Mouse (Mus musculus) adrenal gland, adult 18-20 months (tissue): ENCODE results near the gene Gm5678. TPM values are rescaled to one million over a fixed set of nuclear protein-coding genes. Genes with fewer than 3 reads are reported as not detected.
"Not testable (repeated sequence)": the region's sequence is repeated elsewhere in the genome, so short reads cannot be mapped to it uniquely, and the experiment has no call there.

Experiments
- DNase-seq, 2 experiments: peaks; one replicate each; pipeline ENCODE4 v3.0.0; 2021 to 2022; ENCODE audit warnings: low spot score in 2 of 2
- total RNA-seq, 2 experiments: library from RNA; stranded (reverse); gene quantifications; 1 replicate in 1 of 2; 2 replicates in 1 of 2; pipeline ENCODE4 v1.2.3; 2021

Gene Gm5678
- total RNA-seq, 2 experiments from 2014 or later, result 4.1 to 4.4 TPM

DNA sequence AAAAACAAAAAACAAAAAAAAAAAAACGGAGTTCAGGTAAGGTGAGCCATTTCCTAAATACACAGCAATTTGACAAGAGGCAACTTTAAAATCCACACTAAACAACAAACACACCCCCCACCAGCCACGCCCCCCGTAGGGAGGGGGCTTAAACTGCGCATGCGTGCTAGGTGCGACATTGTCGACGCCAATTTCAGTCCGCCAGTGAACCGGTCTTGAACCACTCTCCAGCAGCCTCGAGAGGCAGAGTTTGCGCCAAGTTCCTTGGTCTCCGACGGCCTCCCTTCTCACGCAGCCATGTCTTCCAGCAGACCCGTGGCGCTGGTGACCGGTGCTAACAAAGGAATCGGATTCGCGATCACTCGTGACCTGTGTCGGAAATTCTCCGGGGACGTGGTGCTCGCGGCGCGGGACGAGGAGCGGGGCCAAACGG lies 20.2 kb upstream of the Gm5678 start:
- DNase-seq, result peak; percentile 89 to 92

DNA sequence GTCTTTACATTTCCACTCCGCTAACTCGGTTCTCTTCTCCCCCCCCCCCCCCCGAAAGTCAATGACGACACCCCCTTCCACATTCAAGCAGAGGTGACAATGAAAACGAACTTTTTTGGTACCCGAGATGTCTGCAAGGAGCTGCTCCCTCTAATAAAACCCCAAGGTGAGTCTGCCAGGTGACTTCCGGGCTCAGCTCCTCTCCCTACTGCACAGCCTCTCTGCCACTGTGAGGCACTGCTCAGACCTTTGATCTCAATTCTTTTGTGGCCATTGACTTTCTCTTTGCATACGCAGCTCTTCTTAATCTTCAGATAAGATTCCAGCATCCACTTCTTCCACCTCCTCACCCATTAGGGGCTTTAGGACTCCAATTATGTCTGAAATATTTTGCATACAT lies 19.2 kb upstream of the Gm5678 start:
- DNase-seq, result no peak

DNA sequence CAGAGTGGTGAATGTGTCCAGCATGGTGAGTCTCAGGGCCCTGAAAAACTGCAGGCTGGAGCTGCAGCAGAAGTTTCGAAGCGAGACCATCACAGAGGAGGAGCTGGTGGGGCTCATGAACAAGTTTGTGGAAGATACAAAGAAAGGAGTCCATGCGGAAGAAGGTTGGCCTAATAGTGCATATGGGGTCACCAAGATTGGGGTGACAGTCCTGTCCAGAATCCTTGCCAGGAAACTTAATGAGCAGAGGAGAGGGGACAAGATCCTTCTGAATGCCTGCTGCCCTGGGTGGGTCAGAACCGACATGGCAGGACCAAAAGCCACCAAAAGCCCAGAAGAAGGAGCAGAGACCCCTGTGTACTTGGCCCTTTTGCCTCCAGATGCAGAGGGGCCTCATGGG lies 18.1 kb upstream of the Gm5678 start:
- DNase-seq, result no peak

DNA sequence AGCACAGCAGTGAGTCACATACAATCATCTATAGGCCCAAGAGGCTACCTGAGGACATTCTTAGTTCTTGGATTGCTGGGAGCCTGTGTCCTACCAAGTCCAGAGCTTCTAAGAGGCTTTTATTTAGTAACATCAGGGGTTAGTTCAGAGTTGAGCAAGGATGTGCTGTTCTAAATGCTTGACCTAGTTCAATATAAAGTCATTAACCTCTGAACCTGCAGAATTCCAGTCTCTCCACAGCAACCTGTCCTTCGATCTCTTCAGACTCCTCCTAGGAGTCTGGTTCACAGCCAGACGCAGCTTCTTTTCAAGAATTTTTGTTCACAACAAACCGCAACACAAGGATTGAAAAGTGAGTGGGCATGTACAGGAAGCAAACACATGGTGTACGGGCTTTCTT lies 16.9 kb upstream of the Gm5678 start:
- DNase-seq, result no peak

DNA sequence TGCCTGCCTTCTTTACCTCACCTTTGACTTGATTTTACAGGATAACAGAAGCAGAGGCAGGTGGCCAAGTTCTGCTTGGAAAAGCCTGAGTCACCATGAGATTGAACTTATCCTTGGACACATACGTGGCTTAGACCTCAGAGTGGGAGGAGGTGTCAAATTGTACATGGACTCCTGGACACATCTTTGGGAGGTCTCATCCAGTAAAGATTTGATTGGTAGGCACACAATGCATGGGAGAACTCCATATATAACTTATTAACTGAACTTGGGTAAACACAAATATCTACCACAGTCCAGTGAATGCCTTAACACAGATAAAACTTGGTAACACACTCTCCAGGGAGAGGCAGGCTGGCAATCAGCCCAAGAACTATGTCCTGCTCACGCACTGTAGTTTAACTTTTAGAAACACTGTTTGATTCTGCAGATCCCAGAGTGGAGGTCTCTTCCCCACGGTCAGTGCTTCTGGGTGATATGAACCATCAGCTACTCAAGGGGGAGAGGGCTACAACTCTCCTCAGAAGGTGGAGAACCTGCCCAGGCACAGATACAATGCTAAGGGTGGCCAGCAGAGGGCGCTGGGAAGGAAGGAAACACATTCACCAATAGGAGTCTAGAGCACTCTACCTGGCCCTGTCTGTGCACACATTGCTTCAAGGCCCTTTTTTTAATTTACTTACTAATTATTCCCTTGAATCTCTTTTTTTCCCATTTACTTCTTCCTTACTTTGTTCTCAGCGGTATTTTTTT lies 12.6 kb upstream of the Gm5678 start:
- DNase-seq, result peak; percentile 75 to 78

DNA sequence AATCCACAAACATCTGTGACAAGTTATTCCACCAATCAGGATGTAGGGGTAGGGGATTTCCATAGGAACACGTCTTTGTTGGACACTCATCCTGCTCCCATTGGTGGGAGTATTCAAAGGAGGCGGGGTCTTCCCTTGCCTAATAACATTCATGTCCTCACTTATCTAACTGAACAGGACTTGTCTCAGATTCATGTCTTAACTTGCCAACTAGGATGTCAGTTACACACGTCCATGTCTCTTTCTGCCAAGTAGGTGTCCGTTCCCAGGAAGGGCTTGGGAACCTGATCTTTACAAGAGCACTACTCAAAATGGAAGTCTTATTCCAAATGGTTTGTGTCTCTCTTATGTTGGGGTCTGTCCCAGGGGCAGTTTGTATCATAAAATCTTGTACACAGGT lies 4.1 kb upstream of the Gm5678 start:
- not testable (repeated sequence) for DNase-seq

DNA sequence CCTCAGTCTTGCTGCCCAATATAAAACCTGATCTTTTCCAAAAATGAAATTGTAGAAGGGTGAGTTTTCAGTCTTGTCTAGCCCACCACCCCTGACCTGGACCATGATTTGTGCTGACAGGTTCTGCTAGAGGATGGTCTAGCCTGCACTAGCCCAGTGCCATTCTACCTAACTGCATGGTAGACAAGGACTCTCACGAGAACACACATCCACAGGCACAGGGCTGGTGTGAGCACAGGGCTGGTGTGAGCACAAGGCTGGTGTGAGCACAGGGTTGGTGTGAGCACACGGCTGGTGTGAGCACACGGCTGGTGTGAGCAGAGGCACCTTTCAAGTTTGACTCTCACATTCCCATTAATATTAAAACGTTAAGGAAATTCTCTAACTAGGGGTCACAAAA lies 3.2 kb upstream of the Gm5678 start:
- no peak for DNase-seq

DNA sequence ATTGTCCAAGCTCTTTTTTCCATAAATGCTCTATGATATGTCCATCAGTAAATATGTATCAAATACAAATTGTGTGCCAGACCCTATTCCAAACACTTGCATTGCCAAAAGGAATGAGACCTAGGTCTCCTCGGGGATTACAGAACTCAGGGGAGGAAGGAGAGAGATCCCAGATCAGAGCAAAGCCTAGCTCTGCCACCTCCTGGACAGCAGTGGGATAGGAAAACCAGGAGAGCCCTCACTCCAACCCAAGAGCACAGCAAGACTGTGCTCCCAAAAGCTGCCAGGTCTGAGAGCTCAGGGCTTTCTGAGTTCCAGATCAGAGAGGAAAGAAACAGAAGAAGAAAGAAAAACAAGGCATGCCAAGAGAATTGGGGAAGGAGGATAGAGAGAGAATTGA lies 1.2 kb upstream of the Gm5678 start:
- DNase-seq, result no peak

DNA sequence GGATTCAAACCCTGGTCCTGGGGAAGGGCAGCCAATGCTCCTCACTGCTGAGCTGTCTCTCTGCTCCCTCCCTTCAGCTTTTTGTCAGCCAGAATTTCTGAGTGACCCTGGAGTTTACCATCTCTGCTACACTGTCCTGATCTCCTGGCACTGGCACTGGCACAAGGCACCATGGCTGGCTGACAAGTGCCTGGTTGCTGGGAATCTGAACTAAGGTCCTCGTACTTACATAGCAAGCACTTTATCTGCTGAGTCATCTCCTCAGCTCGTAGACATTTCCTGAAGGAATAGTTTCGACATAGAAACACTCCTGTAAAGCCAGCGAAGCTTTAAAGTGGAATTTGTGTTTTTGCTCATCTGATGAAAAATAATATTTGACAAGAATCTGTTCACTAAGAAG lies 16.1 kb downstream of the Gm5678 start:
- DNase-seq, result no peak

DNA sequence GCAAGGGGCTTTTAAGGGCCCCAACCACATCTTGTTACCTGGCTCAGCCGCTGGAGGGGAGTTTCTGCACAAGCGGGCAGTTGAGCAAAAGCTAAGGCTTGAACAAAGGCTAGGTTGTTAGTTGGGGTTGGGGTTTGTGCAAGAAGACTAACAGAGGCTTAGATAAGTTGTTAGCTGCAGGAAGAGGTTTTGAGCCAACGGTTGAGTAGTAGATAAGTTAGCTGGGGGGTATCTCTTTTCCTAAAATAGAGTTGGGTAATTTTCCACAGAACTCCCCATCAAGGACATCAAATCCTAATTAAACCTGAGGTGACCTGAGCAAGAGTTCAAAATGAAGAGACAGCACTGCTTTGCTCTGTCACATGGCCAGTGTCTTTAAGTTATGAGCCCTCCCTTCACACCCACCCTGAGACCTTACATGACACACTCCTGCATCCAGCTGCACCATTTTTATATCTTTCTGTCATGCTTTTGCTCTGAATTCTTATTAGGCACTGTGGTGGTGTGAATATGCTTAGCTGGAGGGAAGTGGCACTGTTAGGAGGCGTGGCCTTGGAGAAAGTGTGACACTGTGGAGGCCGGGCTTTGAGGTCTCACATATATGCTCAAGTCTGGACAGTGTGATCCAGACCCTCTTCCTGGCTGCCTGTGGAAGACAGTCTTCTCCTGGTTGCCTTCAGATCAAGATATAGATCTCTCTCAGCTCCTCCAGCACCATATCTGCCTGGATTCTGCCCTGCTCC lies 20.7 kb downstream of the Gm5678 start:
- no peak for DNase-seq

DNA sequence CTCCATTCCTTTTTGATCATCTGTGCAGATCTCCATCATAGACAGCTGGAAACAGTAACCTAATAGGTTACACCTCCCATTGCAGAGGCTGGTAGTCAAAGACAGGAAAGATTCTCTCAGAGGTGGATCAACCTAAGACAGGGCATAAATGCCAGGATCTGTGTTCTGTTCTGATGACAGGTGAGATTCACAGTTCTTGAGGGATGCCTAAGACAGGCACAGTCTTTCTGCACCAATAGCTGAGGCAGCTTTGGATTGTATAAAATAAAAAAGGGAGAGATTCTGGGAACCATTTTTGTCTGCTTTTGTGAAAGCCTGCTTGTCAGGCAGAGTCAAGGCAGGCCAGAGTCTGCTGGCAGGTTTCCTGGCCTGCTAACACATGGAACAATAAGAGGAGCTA lies 40.1 kb downstream of the Gm5678 start:
- no peak for DNase-seq

DNA sequence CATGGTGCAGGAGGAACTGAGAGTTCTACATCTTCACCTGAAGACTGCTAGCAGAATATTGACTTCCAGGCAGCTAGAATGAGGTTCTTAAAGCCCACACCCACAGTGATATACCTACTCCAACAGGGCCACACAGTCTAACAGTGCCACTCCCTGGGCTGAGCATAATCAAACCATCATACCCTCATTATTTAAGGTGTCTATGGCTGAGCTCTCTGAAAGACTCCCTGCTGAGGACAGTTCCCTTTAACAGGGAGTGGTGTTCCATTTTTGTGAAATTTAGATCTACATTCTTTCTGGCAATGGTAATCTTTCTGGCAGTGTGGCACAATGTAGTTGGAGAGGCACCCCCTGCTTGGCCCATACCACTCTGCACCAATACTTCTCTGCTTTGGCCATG lies 41.6 kb downstream of the Gm5678 start:
- DNase-seq, result no peak

DNA sequence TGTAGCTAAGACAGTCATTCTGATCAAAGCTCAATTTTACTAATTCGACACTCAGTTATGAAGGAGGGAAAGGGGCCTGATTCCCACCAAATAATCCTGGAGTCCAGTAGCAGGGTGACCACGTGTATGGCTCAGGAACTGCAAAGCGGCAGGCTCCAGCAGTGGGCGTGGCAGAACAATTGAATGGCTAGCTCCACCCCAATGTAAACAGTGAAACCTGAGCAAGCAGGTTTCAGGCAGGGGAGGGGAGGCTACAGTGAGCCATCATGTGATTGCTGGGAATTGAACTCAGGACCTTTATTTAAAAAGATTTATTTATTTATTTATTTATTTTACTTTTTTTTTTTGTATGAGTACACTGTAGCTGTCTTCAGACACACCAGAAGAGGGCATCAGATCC lies 42.6 kb downstream of the Gm5678 start:
- not testable (repeated sequence) for DNase-seq

DNA sequence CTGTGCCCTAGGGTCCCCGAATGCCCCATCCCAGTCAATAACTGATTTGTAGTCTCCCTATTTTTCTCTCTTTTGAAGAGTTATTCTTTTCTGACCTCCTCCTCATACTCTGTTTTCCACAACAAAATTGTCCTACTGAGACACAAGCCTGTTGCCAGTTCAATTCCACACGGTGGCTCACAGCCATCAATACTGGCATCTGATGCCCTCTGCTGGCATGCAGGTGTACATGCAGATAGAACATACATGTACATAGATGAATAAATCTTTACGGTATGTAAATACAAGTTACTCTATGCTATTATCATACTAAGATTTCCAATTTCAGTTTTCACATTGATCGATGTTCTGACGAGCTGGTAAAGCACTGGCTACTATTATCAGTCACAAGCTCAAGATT lies 43.2 kb downstream of the Gm5678 start:
- DNase-seq, result no peak

DNA sequence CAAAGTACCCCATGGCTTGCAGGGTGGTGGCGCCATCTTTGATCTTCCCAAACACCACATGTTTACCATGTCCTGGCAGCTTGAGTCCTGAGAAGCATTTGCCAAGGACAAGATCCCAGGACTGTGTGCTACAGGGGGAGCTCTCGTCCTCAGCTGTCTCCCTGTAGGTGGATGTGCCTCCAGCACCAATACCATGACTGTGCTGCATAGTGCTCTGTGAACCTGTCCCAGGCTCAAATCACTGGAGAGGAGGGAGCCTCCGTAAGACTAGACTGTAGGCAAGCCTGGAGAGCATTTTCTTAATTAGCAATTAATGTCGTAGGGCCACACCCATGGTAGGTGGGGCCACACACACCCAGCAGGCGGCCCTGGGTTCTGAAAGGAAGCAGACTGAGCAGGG lies 48.5 kb downstream of the Gm5678 start:
- DNase-seq, result no peak

DNA sequence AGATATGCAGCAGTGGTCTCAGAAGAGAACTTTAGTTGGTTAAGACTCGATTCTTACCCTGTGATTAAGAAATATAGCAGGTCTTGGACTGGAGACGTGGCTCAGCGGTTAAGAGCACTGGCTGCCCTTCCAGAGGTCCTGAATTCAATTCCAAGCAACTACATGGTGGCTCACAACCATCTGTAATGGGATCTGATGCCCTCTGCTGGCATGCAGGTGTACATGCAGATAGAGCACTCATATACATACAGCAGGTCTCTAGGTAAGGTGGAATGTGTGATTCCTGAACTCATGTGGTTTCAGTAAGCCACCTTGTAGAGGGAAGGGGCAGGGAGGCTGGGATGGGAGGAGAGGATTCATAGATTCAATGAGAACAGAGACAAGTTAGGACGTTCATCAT lies 50.3 kb downstream of the Gm5678 start:
- DNase-seq, result no peak

DNA sequence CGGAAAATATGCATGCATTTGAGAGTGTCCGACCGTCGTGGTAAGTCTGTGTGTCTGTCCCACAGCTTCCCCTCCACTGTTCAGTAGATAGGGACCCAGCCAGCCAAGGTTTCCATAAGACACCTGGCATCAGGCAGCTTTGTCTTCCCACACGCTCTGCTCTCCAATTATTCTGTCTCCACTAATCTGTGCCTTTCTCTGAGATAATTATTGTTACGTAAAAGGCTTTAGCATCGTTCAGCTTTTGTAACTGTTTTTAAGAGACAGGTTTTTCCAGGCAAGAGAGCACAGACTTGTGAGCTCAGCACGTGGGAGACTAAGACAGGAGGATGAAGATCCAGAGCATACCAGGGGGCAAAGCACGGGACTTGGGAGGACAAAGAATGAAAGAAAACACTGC lies 51.3 kb downstream of the Gm5678 start:
- DNase-seq, result no peak

Other genes starting within 250 kb of the Gm5678 start
- 1 to 10 TPM; 2.9 to 8.1 TPM for gene Setd4, start 24.0 kb upstream of the Gm5678 start, total RNA-seq
- gene Cbr1, start 22.2 kb upstream of the Gm5678 start, total RNA-seq, result 10 to 100 TPM; 71.0 to 89.8 TPM
- gene Cbr3, start 55.1 kb downstream of the Gm5678 start, total RNA-seq, result 1 to 10 TPM; 6.4 to 8.8 TPM
- 10 to 100 TPM; 17.6 to 21.8 TPM for gene Dop1b, start 83.8 kb downstream of the Gm5678 start, total RNA-seq
- gene Morc3, start 204.0 kb downstream of the Gm5678 start, total RNA-seq, result 10 to 100 TPM; 25.1 to 30.3 TPM